Mouse (Mus musculus) ES-E14 (cell line): ENCODE measurements around the gene Rnase4.

Source experiments
- HCFC1 ChIP-seq: IDR thresholded peaks from 2 replicates; pipeline ENCODE4 v1.6.1; 2012; ENCODE audit warnings: low read length, inconsistent platforms, borderline replicate concordance; ENCODE audit not compliant: insufficient read depth
- MAFK ChIP-seq: IDR thresholded peaks from 2 replicates; pipeline ENCODE4 v1.6.1; 2014; ENCODE audit warnings: mild to moderate bottlenecking, low read depth, low read length, inconsistent platforms; ENCODE audit not compliant: insufficient read depth
- ZC3H11A ChIP-seq: IDR thresholded peaks from 2 replicates; pipeline ENCODE4 v1.6.1; 2012; ENCODE audit warnings: low read depth, mild to moderate bottlenecking, inconsistent platforms, low read length, borderline replicate concordance

- TF ChIP-seq HCFC1 (no peak), MAFK (no peak), ZC3H11A (no peak)
Measured at GRCm38 (mm10) chr14:51130315-51130940, 39.6 kb downstream of the Rnase4 start.
